Mouse (Mus musculus) cortical plate, adult 2 months (tissue): Measurements from ENCODE around the gene Hist1h2ac.

Experiments
- CTCF ChIP-seq: fragments of 200-500 bp; IDR thresholded peaks from 2 replicates; pipeline ENCODE4 v1.5.1; 2011; ENCODE audit warnings: mild to moderate bottlenecking, control low read depth, low read length; ENCODE audit not compliant: insufficient read depth; ENCODE audit errors: extremely low read depth
- POLR2A ChIP-seq: fragments of 200-500 bp; IDR thresholded peaks from 2 replicates; pipeline ENCODE4 v1.6.1; 2011; ENCODE audit warnings: mild to moderate bottlenecking, low read length, control low read depth; ENCODE audit not compliant: insufficient read depth; ENCODE audit errors: extremely low read depth

DNA sequence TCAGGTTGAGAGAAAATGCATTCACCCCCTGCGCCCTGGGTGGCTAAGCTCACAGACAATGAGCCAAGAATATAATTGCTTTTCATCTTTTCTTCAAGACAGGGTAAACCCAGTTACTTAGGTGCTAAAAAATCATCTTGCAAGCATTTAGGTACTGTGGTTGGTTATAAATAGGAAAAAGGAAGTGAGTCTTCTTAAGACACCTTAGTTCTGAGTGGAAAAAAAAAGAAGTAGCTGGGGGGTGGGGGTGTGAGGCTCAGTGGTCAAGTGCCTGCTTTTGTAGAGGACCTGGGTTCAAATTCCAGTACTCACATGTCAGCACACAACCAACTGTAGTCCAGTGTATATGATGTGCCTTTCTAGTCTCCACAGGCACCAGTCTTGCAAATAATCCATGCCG lies 5.2 kb upstream of the Hist1h2ac start:
- TF ChIP-seq CTCF (no peak), POLR2A (no peak)
